Mouse (Mus musculus) G1E (cell line): ENCODE data around the gene Fyb.
A peak's percentile ranks its signal among the peaks of the same experiment; 100 is the strongest.

Experiments used
- CTCF ChIP-seq: IDR thresholded peaks from 2 replicates; pipeline ENCODE4 v1.5.1; 2012; ENCODE audit warnings: low read depth, low read length, inconsistent platforms, mixed read lengths
- GATA1 ChIP-seq: IDR thresholded peaks from 2 replicates; pipeline ENCODE4 v1.6.1; 2012; ENCODE audit warnings: borderline replicate concordance, low read length, inconsistent platforms, mixed read lengths
- TAL1 ChIP-seq: conservative IDR thresholded peaks from 2 replicates; pipeline ENCODE4 v1.6.1; 2012; ENCODE audit warnings: low read depth, low read length, inconsistent platforms, mixed read lengths

DNA sequence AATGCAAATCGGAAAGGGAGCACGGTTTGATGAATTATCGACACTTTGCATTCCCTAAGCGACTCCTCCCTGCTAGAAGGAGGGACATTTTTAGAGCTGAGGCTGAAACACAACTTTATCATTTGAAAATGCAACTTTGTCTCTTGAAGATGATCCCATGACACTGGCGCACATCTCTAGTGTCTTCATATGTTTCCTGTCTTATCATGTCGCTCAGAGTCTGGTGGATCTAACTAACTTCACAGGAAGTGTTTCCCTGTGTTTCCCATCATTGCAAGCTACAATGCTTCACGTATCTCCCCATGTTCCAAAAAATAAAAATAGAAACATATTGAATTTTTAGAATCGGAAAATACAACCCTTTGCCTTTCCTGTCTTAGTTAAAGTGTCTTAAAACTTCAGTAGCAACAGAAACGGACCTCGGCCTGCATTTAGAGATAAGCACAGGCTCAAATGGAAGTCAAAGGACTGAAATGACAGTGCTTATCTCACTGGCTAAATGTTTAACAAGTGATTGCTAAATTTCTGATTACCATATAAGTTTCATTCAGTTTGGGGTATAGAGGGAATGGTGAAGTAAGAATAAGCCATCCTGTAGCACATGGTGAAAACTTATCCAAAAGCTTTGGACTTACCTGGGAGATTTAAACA lies 2.0 kb upstream of the Fyb start:
- TF ChIP-seq CTCF, result no peak
- TF ChIP-seq TAL1, result peak; percentile 86
- no peak for TF ChIP-seq GATA1
